Mouse (Mus musculus) adrenal gland, postnatal 36 days (tissue): ENCODE measurements around the gene Slc44a3. TPM values are rescaled to one million over a fixed set of nuclear protein-coding genes. Genes with fewer than 3 reads are reported as not detected.
A peak's percentile ranks its signal among the peaks of the same experiment; 100 is the strongest.

Experiments used
- DNase-seq, 2 experiments: peaks; one replicate each; pipeline ENCODE4 v3.0.0; 2021; ENCODE audit warnings: mixed read lengths in 1 of 2
- total RNA-seq, 2 experiments: library from RNA; stranded (reverse); gene quantifications; 2 replicates each; pipeline ENCODE4 v1.2.3; 2021

The Slc44a3 gene
- total RNA-seq, 2 experiments from 2014 or later, result 18.4 to 26.2 TPM

DNA sequence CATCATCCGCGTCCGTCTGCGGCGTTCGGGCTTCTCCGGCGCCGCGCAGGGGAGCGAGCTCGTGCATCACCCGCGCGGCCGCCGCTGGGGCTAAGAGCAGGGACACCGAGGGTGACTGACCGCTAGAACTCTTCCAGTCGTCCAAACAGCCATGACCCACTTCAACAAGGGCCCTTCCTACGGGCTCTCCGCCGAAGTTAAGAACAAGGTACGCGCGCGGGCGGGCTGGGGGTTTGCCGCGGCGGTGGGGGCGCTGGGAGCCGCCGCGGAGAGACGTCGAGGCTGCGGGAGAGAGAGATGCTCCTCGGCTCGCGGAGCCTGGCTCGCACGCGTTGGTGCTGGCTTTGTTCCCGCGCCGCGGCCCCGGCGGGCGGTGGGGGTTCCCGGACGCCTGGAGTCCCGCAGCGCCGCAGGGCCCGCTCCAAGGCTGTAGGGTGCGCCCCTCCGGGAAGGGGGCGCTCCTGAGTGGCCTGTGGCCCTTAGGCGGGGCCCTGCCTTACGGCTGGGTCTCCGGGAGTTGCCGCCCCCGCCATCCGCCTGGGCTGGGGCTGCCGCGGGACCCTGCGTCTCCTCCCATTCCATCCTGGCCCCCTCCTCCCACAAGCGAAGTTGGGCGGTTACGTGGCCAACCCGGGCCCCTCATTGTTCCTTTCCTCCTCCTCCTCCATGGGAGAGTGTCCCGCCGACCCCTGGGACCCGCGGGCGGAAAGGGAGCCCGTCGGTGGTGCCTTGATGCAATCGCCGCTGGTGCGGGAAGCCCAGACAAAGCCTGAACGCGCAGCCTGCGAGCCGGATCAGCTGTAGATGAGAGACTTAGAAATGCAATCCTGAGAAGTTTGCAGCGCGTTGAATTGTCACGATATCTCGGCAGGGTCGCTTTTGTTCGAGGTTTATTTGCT lies 105.3 kb downstream of the Slc44a3 start:
- peak; percentile 87 to 90 for DNase-seq

GRCm38 (mm10) chr3:121425861-121426620 lies 106.2 kb downstream of the Slc44a3 start, which contains the start of gene Cnn3:
Gene Cnn3, plus strand, starts transcription at chr3:121426497.
- peak; percentile 96 to 98 for DNase-seq

DNA sequence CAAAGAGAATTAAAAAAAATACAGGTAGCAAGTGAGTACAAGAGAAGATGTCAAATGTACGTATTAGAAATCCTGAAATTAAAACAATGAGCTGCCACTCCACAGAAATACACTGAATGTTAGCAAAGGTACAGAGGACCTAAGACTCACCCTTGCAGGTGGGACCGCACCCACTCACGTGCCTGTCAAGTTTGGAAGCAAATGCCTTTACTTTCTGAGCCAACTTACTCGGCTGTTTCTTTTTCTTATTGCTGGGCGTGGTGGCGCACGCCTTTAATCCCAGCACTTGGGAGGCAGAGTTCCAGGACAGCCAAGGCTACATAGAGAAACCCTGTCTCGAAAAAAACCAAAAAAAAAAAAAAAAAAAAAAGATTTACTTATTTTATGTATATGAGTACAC lies 109.8 kb downstream of the Slc44a3 start:
- no peak for DNase-seq

- no peak for DNase-seq
These were observed 113.3 kb downstream of the Slc44a3 start for GRCm38 (mm10) chr3:121418850-121419435.

DNA sequence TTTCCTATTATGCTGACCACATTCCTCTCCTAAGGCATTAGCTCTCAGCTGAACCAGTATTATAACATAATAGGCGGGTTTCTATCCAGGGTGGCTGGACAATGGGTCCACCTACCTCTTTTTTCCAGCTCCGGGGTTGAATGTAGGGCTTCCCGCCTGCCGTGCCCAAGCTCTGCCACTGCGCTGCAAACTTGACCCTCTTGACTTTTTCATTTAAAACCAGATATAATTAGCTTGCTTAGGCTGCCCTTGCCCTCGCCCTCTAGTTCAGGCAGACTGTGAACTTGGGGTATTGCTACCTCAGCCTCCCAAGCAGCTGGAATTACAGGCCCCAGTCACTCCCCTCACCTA lies 114.0 kb downstream of the Slc44a3 start:
- no peak for DNase-seq

- no peak for DNase-seq
These were observed 114.6 kb downstream of the Slc44a3 start for GRCm38 (mm10) chr3:121417379-121418250.

DNA sequence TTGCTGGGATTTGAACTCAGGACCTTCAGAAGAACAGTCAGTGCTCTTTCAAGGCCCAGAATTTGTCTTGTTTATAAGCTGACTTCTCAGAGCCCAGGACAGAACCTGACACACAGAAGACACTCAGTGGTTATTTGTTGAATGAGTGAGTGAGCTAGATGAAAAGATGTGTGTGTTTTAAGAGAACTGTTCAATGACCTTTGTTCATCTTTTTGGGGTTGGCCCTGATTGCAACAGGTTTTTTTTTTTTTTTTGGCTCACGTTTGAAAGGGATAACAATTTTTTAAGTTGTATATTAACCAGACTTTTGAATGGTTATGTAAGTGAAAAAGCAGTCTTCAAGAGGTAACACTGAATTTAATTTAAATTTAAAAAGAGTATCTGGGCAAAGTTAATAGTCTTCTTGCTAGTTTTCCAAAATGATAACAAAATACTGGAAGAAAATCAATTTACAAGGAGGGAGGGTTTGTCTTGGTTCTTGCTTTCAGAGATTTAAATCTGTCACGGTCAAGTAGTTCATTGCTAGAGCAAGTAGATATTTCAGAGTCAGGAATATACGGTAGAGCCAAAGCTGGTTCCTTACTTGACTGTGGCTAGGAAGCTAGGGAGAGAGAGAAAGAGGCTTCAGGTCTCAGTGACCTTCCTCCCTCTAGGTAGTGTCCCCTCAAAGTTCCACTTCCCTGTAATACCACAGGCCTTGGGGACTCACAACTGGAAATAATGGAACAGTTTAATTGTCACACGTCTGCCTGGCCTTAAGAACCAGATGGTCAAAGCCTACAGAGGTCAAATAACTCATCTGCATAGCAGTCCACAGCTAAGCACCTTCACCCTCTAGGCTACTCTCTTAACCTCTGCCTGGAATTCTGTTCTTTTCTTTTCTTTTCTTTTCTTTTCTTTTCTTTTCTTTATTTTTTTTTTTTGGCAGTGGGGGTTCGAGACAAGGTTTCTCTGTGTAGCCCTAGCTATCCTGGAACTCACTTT lies 115.7 kb downstream of the Slc44a3 start:
- no peak for DNase-seq

DNA sequence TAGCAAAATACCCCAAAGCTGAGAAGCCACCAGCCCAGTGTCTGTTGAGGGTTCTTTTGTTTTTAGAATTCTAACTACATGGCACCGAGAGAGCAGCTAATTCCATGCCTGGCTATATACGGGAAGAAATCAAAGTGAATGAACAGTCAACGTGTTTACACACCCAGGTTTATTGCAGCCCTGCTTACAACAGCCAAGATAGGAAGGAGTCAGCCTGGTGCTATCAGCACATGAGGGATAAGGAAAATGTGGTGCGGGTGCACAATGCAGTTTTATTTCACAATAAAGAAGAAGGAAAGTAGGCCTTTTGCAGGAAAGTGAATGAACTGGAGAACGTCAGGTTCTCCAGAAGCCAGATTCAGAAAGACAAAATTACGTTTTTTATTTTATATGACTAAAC lies 120.8 kb downstream of the Slc44a3 start:
- DNase-seq, result no peak

Other genes starting within 250 kb of the Slc44a3 start
- gene Tmem56, start 249.3 kb downstream of the Slc44a3 start, total RNA-seq, result 10 to 100 TPM; 38.5 to 39.2 TPM
- 10 to 100 TPM; 35.0 to 41.2 TPM for gene Alg14, start 240.6 kb downstream of the Slc44a3 start, total RNA-seq
- gene Cnn3, start 105.9 kb downstream of the Slc44a3 start, total RNA-seq, result 100 to 1,000 TPM; 284 to 529 TPM
- not detected for gene 4930432M17Rik, start 138.4 kb upstream of the Slc44a3 start, total RNA-seq
- gene F3, start 191.1 kb upstream of the Slc44a3 start, total RNA-seq, result 10 to 100 TPM; 11.1 to 12.5 TPM